Mouse (Mus musculus) kidney, embryonic 14.5 days (tissue): ENCODE results near the gene Hmgxb4. TPM values are rescaled to one million over a fixed set of nuclear protein-coding genes. Genes with fewer than 3 reads are reported as not detected.

Experiments used
- ATAC-seq: fragments of 200-750 bp; cut with Nextera tagmentation; 2 replicates; pipeline ENCODE4 v1.8.0; 2017; ENCODE audit warnings: moderate number of reproducible peaks, mild to moderate bottlenecking, moderate TSS enrichment, moderate library complexity; ENCODE audit not compliant: low FRiP score, low TSS enrichment
- H3K27ac ChIP-seq: fragments of 300-500 bp; sonication (generic); 2 replicates; pipeline ENCODE4 v1.5.1; 2014; ENCODE audit warnings: low read depth, mild to moderate bottlenecking, low read length, moderate library complexity, mixed read lengths
- H3K27me3 ChIP-seq: fragments of 300-500 bp; sonication (generic); 2 replicates; pipeline ENCODE4 v1.6.1; 2014; ENCODE audit warnings: mild to moderate bottlenecking, low read length; ENCODE audit not compliant: control insufficient read depth, insufficient read depth
- H3K36me3 ChIP-seq: fragments of 300-500 bp; sonication (generic); 2 replicates; pipeline ENCODE4 v1.6.1; 2014; ENCODE audit warnings: low read length, mixed read lengths; ENCODE audit not compliant: control insufficient read depth, insufficient read depth
- H3K4me1 ChIP-seq: fragments of 300-500 bp; sonication (generic); 2 replicates; pipeline ENCODE4 v1.6.1; 2014; ENCODE audit warnings: low read length, mixed read lengths; ENCODE audit not compliant: control insufficient read depth, insufficient read depth
- H3K4me2 ChIP-seq: fragments of 300-500 bp; sonication (generic); replicated peaks from 2 replicates; pipeline ENCODE4 v1.6.1; 2014; ENCODE audit warnings: low read depth, mild to moderate bottlenecking, low read length
- H3K4me3 ChIP-seq: fragments of 300-500 bp; sonication (generic); 2 replicates; pipeline ENCODE4 v1.5.1; 2014; ENCODE audit warnings: mild to moderate bottlenecking, low read length
- H3K9ac ChIP-seq: fragments of 300-500 bp; sonication (generic); 2 replicates; pipeline ENCODE4 v1.6.1; 2014; ENCODE audit warnings: low read depth, mild to moderate bottlenecking, low read length, moderate library complexity
- H3K9me3 ChIP-seq: fragments of 300-500 bp; sonication (generic); 2 replicates; pipeline ENCODE4 v1.6.1; 2016; ENCODE audit warnings: low read length; ENCODE audit not compliant: control insufficient read depth
- WGBS: fragments of 180-500 bp; shearing (Covaris S2); extraction: QIAGEN DNeasy Blood & Tissue Kit; methylation state at CpG from one replicate; pipeline ENCODE4 v1.1.7; 2014; 5-methylcytosine and 5-hydroxymethylcytosine counted together
- polyA plus RNA-seq: library from polyadenylated mRNA; unstranded; fragments of >200 nt; fragmentation: Nextera tagmentation; extraction: Ambion mirVana; gene quantifications from 2 replicates; pipeline ENCODE4 v1.2.1, GENCODE M21; 2014

Hmgxb4 gene
- polyA plus RNA-seq, 1 experiment from 2014 or later = 55.4 TPM

DNA sequence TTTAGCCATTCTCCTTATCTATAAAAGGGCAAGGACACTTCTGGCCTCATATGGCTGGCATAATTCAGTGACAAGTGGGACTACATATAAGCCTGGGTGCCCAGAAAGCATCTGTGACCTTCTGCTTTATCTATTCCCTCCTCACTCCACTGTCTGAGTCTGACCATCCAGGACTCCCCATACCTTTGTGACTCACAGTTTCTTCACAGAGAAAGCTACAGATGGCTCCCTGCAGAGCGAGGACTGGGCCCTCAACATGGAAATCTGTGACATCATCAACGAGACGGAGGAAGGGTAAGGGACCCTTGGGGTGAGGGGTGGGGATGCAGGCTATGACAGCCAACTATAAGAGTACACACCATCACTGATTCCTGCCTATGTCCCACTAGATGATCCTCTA is 54.6 kb downstream of the Hmgxb4 start:
- H3K4me2 ChIP-seq = no peak overlapping the region
- no peaks in the 10 kb centered on the region for H3K36me3 ChIP-seq
- 97% methylated on average over 3 of the region's 3 CpGs for WGBS

DNA sequence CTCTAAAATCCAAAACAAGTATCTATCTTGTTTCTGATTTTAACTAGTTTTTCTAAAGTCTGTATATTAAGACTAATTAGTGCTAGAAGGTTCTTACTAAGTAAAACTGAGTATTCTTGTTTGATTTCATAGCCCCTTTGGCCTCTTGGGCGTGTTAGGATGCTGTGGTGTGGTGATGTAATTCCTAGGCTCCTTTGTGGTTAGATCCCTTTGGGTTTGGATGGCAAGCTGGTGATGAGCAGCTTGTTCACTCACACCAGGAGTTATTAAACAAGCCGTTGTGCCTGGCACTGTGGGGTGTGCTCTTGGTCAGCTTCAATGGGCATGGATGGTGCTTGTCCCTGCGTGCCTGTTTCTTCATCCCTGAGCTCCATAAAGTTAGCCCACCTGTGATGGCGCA is 60.2 kb downstream of the Hmgxb4 start:
- 0 out of 2 replicates have a peak, but pooled peaks cover 2% of the 10 kb centered on the region for H3K36me3 ChIP-seq
- H3K9me3 ChIP-seq = no peaks in the 10 kb centered on the region
- no peak overlapping the region for H3K4me3 ChIP-seq
- WGBS = 89% methylated on average over 4 of the region's 4 CpGs
- H3K27ac ChIP-seq = no peak overlapping the region
- H3K4me1 ChIP-seq = no peaks in the 10 kb centered on the region
- H3K27me3 ChIP-seq = no peaks in the 10 kb centered on the region
- no peak overlapping the region for H3K9ac ChIP-seq
- H3K4me2 ChIP-seq = no peak overlapping the region
- ATAC-seq = no peak

More for the DNA sequence above, 54.6 kb downstream of the Hmgxb4 start:
- H3K9me3 ChIP-seq = no peaks in the 10 kb centered on the region
- no peaks in the 10 kb centered on the region for H3K4me1 ChIP-seq
- no peak overlapping the region for H3K4me3 ChIP-seq
- no peak overlapping the region for H3K9ac ChIP-seq
- no peak for ATAC-seq
- no peaks in the 10 kb centered on the region for H3K27me3 ChIP-seq
- H3K27ac ChIP-seq = no peak overlapping the region

DNA sequence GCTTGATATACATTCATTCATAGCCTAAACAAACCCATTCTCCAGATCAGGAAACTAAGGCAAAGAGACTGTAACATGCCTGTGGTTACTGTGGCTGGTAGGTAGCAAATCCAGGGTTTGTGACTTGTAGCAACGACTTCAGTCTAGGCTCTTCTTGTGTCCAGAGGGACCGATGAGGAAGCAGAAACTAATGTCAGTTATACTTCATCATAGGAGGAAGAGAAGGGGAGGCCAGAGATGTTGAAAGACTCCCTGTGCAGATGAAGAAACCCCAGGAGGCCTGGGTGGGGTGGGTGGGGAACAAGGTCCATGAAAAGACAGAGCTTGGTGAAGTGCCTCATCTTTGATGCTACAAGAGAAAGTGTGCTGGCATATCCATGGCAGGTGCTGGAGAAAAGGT is 62.5 kb downstream of the Hmgxb4 start:
- 0 out of 2 replicates have a peak, but pooled peaks cover 2% of the 10 kb centered on the region for H3K36me3 ChIP-seq
- H3K4me3 ChIP-seq = no peak overlapping the region
- H3K9ac ChIP-seq = no peak overlapping the region
- H3K9me3 ChIP-seq = no peaks in the 10 kb centered on the region
- 86% methylated on average over 2 of the region's 2 CpGs for WGBS
- H3K27me3 ChIP-seq = no peaks in the 10 kb centered on the region
- no peak overlapping the region for H3K27ac ChIP-seq
- ATAC-seq = no peak
- no peaks in the 10 kb centered on the region for H3K4me1 ChIP-seq
- no peak overlapping the region for H3K4me2 ChIP-seq

DNA sequence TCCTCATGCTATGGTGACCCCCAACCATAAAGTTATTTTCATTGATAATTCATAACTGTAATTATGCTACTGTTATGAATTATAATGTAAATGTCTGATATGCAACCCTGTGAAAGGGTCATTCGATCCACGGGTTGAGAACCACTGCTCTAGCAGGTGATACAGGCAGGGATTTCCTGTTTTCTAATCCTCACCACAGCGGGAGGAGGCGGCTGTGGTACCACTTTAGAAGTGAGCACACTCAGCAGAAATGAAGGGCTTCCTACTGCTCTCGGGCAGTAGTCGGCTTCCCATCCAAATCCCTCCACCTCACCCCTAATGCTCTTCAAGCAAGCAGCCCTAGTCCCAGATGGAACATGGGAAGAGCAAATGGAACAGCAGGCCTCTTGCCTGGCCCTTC is 66.9 kb downstream of the Hmgxb4 start:
- Histone ChIP-seq H3K4me3 (no peak overlapping the region), H3K9ac (no peak overlapping the region), H3K9me3 (no peaks in the 10 kb centered on the region), H3K27ac (no peak overlapping the region), H3K27me3 (no peaks in the 10 kb centered on the region), H3K36me3 (peaks cover 2% of the 10 kb centered on the region; the same call in 1 of the 2 replicates), H3K4me2 (no peak overlapping the region), H3K4me1 (no peaks in the 10 kb centered on the region)
- 89% methylated on average over 6 of the region's 6 CpGs for WGBS
- ATAC-seq = no peak

DNA sequence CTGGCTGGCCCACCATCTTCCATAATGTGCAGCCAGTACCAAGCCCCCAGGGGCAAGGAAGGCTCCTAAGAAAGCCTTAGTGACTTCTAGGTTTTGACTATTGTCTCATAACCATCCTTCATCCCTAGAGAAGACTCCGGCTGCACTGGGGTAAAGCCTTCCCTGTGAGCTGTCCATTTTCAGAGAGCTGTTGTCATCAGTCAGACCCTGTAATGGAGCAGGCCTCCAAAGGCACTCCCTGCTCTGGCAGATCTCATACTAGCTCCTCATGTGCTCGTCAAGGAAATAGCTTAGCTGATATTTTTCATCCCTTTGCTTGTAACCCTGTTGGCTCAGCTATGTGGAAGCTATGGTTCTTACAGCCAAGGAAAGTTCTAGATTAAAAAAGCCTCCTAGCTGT is 67.7 kb downstream of the Hmgxb4 start:
- Histone ChIP-seq H3K27me3 (no peaks in the 10 kb centered on the region), H3K9me3 (no peaks in the 10 kb centered on the region), H3K4me3 (no peak overlapping the region), H3K36me3 (peaks cover 2% of the 10 kb centered on the region; the same call in 1 of the 2 replicates), H3K4me2 (no peak overlapping the region), H3K4me1 (no peaks in the 10 kb centered on the region), H3K9ac (no peak overlapping the region), H3K27ac (no peak overlapping the region)
- 91% methylated on average over 2 of the region's 2 CpGs for WGBS
- ATAC-seq = no peak

DNA sequence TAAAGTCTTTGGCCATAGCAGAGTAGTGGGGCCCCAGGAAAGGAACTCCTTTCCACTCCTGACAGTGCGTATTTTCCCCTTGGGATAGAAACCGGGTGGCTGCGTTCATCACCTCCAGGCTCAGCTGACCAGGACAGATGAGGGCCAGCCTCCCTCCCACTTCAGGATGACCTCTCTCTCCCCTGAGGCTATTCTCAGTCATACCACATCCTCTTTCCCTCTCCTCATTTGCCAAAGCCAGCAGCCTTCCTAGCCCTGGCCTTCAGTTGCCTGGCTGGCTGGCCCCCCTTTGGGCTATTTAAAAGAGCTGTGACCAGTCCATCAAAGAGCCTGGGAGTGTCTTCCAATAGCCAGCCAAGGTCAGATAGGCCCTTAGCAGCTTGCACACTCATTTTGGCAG is 70.1 kb downstream of the Hmgxb4 start:
- Histone ChIP-seq H3K4me2 (no peak overlapping the region), H3K9ac (no peak overlapping the region), H3K27me3 (no peaks in the 10 kb centered on the region), H3K27ac (no peak overlapping the region), H3K9me3 (no peaks in the 10 kb centered on the region), H3K36me3 (no peaks in the 10 kb centered on the region; the same call in 1 of the 2 replicates), H3K4me3 (no peak overlapping the region), H3K4me1 (no peaks in the 10 kb centered on the region)
- ATAC-seq = no peak
- 58% methylated on average over 3 of the region's 3 CpGs for WGBS

DNA sequence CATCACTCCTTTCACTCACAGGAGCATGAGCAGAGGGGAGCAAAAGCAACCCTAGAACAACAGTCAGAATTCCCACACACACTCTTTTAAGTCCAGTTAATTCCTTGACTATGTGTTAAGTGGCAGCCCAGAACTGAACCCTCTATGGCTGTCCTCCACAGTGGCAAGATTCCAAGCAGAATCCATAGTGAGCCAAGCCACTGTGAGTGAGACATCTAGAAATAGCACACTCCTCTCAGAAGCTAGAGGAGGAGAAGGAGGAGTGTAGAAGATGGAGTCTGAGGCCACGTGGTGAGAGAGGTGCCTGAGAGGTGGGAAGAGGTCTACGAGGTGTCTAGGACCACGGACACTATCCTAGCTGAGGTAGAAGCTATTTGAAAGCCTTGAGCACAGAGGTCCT is 71.6 kb downstream of the Hmgxb4 start:
- no peak for ATAC-seq
- H3K36me3 ChIP-seq = no peaks in the 10 kb centered on the region; the same call in 1 of the 2 replicates
- no peaks in the 10 kb centered on the region for H3K27me3 ChIP-seq
- H3K9me3 ChIP-seq = no peaks in the 10 kb centered on the region
- no peak overlapping the region for H3K27ac ChIP-seq
- 86% methylated on average over 3 of the region's 3 CpGs for WGBS
- no peak overlapping the region for H3K4me2 ChIP-seq
- no peak overlapping the region for H3K9ac ChIP-seq
- H3K4me1 ChIP-seq = no peaks in the 10 kb centered on the region
- H3K4me3 ChIP-seq = no peak overlapping the region

DNA sequence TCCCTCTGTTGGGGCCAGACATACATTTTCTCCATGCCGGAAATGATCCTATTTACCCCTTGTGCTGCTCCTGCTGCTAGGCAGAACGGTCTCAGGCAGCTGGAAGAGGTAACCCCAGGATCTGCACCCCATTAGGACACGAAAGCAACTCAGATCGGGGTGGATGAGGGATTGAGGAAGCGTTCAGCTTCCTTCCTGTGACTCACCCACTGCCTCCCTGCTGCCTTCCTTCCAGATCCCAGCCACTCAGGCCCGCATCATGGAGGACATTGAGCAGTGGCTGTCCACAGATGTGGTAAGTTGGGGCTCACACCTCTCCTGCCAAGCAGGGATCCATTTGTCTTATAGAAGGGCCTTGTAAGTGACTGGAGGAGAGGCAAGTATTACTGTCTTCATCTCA is 74.1 kb downstream of the Hmgxb4 start:
- H3K27me3 ChIP-seq = no peaks in the 10 kb centered on the region
- no peak for ATAC-seq
- H3K4me2 ChIP-seq = no peak overlapping the region
- no peaks in the 10 kb centered on the region; the same call in 1 of the 2 replicates for H3K36me3 ChIP-seq
- H3K4me1 ChIP-seq = no peaks in the 10 kb centered on the region
- no peak overlapping the region for H3K4me3 ChIP-seq
- H3K27ac ChIP-seq = no peak overlapping the region
- H3K9ac ChIP-seq = no peak overlapping the region
- WGBS = 77% methylated on average over 6 of the region's 6 CpGs
- H3K9me3 ChIP-seq = no peaks in the 10 kb centered on the region

DNA sequence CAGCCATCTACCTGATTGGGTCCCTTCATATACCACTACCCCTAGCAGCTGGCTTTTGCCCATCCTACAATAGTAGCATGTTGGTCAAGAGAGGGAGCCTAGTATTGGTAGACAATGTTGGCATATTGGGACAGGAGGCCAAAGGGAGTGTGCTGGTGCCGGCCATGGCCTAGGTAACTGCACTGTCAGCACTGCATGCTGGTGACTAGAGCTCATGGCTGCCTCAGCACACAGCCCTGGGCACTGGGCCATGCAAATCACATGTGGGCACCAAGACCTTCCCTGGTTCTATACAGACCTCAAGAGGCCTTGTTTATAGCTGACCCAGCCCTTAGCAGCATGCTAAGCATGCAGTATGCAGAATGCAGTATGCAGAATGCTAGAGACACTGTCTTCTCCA is 77.1 kb downstream of the Hmgxb4 start:
- Histone ChIP-seq H3K4me3 (no peak overlapping the region), H3K27ac (no peak overlapping the region), H3K4me2 (no peak overlapping the region), H3K4me1 (no peaks in the 10 kb centered on the region), H3K27me3 (no peaks in the 10 kb centered on the region), H3K9ac (no peak overlapping the region), H3K36me3 (no peaks in the 10 kb centered on the region; the same call in 1 of the 2 replicates), H3K9me3 (no peaks in the 10 kb centered on the region)
- WGBS = 91% methylated on average over 1 of the region's 1 CpGs
- no peak for ATAC-seq
